Mouse (Mus musculus): ENCODE measurements around the gene Tmem45a.
"Not testable (repeated sequence)": the region's sequence is repeated elsewhere in the genome, so short reads cannot be mapped to it uniquely, and the experiment has no call there.

Tmem45a gene

DNA sequence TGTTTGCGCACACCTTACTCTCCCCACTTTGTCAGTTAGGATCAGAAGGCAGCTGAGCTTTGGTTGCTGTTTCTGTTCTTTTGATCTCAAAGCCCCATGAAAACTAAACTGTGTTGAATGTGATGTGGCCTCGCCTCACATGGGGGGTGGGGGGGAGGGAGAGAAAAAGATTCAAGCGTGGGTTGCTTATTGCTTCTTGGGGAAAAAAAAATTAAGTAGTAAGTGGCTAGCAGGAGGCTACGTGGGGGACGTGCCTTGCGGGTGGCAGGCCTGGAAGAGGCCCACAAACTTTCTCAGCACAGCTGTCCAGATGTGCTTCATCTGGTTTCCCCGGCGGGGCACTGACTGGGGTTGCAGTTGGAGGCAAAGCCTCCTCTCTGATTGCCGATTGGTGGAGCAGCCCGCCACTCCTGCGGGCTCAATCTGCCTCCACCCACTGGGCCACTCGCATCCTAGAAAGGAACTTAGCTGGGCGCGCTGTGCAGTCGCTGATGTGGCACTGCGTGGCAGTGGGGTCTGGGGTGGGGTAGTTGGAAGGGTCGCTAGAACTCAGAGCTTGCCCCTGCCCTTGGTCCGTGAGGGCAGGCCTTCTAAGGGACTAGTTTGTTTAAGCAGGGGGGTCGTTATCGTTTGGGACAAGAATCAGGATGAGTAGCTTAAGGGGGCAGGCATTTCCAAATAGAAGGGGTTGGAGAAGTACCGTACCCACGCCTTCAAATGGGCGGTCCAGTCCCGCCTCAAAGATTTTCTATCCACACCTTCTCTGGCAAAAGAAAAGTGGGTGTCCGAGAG, at the start of gene Tmem45a:
Gene Tmem45a, minus strand, starts transcription at position 343 of the 792 bp plus-strand sequence.
- peak in 1 of 2 experiments; percentile 8 for DNase-seq (ENCODE audit: low spot score in 2 of 2)

- DNase-seq (ENCODE audit: low spot score in 2 of 2): no peak
Observed at GRCm38 (mm10) chr16:56928023-56928422, 42.1 kb upstream of the Tmem45a start, which contains the start of gene Lnp1. Gene Lnp1, minus strand, starts transcription at chr16:56928061.

GRCm38 (mm10) chr16:56920102-56920657, 34.2 kb upstream of the Tmem45a start:
- DNase-seq (ENCODE audit: low spot score in 2 of 2): no peak

DNA sequence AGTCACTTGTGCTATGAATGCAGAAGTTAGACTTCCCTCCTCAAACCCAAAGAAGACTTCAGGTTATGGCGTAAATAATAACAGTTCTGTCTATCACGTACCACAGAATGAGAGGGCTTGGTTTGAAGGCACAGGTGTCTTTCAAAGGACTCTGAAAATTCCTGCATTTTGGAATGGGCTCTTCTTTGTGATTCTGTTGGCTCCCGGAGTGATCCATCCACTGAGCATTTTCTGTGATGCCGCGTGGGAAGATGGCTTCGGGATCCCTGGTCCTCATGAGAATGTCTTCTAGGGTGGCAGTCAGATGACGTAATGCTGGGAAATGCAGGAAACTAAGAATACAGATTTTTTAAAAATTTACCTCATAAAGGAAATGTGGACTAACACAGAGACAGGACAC, 31.3 kb upstream of the Tmem45a start:
- DNase-seq (ENCODE audit: low spot score in 2 of 2): no peak

DNA sequence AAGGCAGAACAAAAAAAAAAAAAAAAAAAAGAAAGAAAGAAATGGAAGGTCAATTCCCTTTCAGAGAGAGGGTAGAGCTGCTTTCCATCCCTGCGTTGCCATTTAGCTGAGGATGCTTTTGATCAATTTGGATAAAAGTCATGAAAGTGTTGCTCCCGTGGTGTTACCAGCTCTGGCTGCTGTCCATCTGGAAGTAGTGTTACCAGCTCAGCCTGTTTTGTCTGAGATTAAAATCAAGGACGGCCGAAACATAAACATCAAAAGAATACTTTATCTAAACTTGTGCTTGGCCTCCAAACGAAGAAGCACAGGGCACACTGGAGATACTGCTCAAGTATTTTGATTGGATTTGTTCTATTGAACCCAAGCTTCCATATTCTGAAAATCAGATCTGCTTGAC, 23.0 kb upstream of the Tmem45a start:
- DNase-seq (ENCODE audit: low spot score in 2 of 2): no peak

GRCm38 (mm10) chr16:56902206-56902605, 16.2 kb upstream of the Tmem45a start:
- DNase-seq (ENCODE audit: low spot score in 2 of 2): not testable (repeated sequence)

DNA sequence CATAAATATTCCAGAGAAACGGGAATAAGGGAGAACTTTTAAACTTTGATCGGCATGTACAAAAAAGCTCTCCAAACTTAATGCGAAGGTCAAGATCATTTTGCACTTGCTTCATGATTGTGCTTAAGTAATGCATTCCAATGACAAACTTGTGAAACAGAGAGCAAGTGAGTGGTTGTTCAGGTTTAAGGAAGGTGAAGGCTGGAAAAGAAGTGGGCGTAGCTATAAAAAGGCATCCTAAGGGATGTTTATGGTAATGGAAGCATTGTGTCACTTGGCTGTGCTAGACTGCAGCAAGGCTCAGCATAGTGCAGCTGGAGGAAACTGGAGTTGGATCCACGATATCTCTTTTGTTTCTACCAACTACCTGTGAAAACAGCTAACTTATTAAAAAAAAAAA, 5.6 kb upstream of the Tmem45a start:
- no peak for DNase-seq (ENCODE audit: low spot score in 2 of 2)

DNA sequence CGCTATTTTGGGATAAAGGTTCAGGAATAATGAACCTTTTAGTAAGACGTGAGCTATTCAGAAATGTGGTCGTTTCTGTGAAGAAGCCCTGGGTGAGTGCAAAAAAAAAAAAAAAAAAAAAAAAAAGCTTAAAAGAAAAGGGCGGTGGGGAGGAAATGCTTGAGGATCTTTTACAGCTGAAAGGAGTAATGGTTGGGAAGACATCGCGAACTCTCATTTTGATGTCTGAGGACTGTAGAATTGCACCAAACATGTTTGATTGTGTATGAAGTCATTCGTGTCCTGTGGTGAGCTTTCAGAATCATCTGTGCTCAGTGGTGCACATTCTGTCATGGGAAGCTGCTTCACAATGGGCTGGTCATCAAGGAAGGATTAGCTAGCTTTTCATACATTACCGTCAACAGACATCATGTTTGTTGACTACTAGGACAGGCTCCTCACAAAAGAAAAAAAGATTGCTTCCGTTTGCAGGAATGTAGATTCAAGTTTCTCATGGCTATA, 700 bp upstream of the Tmem45a start:
- no peak for DNase-seq (ENCODE audit: low spot score in 2 of 2)

GRCm38 (mm10) chr16:56884811-56885210, 1.2 kb downstream of the Tmem45a start:
- no peak for DNase-seq (ENCODE audit: low spot score in 2 of 2)

GRCm38 (mm10) chr16:56873410-56873809, 12.6 kb downstream of the Tmem45a start:
- no peak for DNase-seq (ENCODE audit: low spot score in 2 of 2)

GRCm38 (mm10) chr16:56870458-56870857, 15.5 kb downstream of the Tmem45a start:
- DNase-seq (ENCODE audit: low spot score in 2 of 2): no peak

- DNase-seq (ENCODE audit: low spot score in 2 of 2): no peak
Observed at GRCm38 (mm10) chr16:56868361-56868760, 17.6 kb downstream of the Tmem45a start.

DNA sequence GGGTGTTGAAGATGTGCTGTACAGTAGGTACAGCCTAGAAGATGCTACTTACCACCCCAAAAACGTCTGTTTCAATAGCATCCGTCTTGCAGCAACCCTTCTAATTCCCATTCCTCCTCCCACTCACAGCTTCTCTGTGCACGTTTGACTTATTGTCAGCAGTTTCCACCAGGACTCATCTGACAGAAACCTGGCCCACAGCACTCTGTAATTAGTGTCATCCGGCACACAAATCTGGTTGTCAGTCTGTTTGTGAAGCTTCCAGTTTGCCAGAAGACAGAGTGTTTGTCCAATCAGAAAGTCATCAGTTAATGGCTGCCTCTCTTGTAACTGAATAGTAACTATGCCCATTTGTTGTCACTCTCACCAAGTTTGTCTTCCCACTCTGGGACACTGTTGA, 18.4 kb downstream of the Tmem45a start:
- DNase-seq (ENCODE audit: low spot score in 2 of 2): no peak

- DNase-seq (ENCODE audit: low spot score in 2 of 2): no peak
Observed at GRCm38 (mm10) chr16:56852841-56853587, 33.0 kb downstream of the Tmem45a start.

DNA sequence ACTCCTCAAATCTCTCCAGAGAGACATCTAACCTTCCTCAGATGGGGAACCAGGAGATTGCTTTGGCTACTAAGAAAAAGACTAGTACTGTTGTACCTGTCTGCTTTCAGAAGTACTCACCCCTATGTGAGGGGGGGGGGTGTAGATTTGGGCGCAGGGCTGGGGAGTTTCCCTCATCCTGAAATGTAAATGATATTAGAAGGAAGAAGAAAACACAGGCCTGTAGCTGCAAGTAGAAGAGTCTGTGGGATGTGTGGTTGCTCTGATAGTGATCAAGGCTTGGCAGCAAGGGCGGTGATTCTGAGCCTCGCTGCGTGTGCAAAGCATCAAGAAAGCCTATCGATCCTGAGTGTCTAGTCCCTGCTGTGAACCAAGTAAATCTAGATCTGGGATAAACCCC, 43.0 kb downstream of the Tmem45a start:
- no peak for DNase-seq (ENCODE audit: low spot score in 2 of 2)

DNA sequence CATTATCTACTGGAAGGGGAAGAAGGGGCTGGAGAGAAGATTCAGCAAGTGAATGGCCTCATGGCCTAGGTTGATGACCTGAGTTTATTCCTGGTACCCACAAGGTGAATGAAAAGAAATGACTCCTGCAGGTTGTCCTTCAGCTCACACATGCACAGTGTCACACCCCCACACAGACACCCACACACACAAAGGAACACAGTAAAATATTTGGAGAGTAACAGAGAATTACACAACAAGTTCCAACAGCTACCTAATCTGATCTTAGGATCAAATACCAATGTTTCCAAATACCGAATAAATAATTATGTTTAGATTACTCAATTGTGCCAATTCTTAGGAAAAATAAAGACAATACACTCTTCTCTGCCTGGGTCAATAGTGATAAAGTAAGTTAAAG, 52.7 kb downstream of the Tmem45a start:
- no peak for DNase-seq (ENCODE audit: low spot score in 2 of 2)

- DNase-seq (ENCODE audit: low spot score in 2 of 2): no peak
Observed at GRCm38 (mm10) chr16:56831986-56832385, 54.0 kb downstream of the Tmem45a start.

- peak in 1 of 2 experiments; percentile 4 for DNase-seq (ENCODE audit: low spot score in 2 of 2)
Observed at GRCm38 (mm10) chr16:56801370-56802109, 84.4 kb downstream of the Tmem45a start.

GRCm38 (mm10) chr16:56800946-56801345, 85.0 kb downstream of the Tmem45a start:
- DNase-seq (ENCODE audit: low spot score in 2 of 2): no peak

DNA sequence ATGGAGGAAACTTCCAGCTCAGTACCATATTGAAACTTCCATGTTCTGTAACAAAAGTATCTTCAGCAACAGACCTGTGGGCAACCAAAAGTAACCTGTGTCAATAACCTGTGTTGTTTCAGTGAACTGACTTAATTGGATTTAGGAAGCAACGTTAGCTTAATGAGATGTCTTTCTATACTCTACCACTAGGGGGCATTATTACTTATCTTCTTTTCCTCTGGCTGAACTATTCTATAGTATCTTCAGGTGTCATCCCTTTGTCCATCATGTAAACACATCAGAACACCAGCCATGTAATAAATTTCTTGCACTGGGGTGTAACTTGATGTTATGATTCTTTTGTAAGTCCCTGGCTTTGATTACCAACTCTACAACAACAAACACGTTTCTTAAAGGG, 85.5 kb downstream of the Tmem45a start:
- no peak for DNase-seq (ENCODE audit: low spot score in 2 of 2)

DNA sequence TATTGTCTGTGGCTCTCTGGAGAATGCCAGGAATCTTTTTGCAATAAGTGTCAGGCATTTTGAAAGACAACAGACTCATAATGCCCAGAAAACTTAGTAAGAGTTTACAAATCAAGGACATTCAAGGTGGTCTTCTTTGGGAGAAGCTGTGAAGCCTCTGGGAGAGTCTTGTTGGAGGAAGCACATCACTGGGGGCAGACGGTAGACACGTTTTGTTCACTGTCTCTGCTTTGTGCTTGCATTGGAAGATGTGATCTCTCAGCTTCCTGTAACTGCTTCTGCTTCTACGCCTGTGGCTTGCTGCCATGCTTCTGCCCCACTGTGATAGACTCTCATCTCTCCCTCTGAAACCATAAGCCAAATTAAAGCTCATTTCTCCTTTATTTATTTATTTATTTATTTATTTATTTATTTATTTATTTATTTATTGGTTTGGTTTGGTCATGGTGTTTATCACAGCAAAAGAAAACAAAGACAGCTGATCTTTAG, 86.4 kb downstream of the Tmem45a start:
- DNase-seq (ENCODE audit: low spot score in 2 of 2): no peak

GRCm38 (mm10) chr16:56798873-56799272, 87.1 kb downstream of the Tmem45a start:
- no peak for DNase-seq (ENCODE audit: low spot score in 2 of 2)

Measured in spleen, postnatal 36 days (tissue).